Mouse (Mus musculus) midbrain, embryonic 15.5 days (tissue): ENCODE data around the gene Vav3. TPM values are rescaled to one million over a fixed set of nuclear protein-coding genes. Genes with fewer than 3 reads are reported as not detected.

ENCODE experiments used
- polyA plus RNA-seq: library from polyadenylated mRNA; unstranded; fragments of >200 nt; fragmentation: Nextera tagmentation; extraction: Ambion mirVana; gene quantifications from 2 replicates; pipeline ENCODE4 v1.2.1, GENCODE M21; 2015

The Vav3 gene
- polyA plus RNA-seq, 1 experiment from 2014 or later: 24.3 TPM

Other genes with a start within 250 kb of the Vav3 start
- 4.5 and 5.6 TPM in 2 replicates for gene Slc25a24, start 217.5 kb upstream of the Vav3 start, polyA plus RNA-seq